Mouse (Mus musculus) heart, adult 2 months (tissue): Measurements from ENCODE around the gene Spi1.
A peak's percentile ranks its signal among the peaks of the same experiment; 100 is the strongest.

Experiments used
- CTCF ChIP-seq: fragments of 200-600 bp; IDR thresholded peaks from 2 replicates; pipeline ENCODE4 v1.8.1; 2022; ENCODE audit warnings: antibody characterized with exemption, mild to moderate bottlenecking, moderate library complexity
- EP300 ChIP-seq: fragments of 200-500 bp; IDR thresholded peaks from 2 replicates; pipeline ENCODE4 v1.6.1; 2011; ENCODE audit warnings: low read depth, low read length, control low read depth; ENCODE audit not compliant: insufficient read depth

GRCm38 (mm10) chr2:91066455-91066854, 15.7 kb upstream of the Spi1 start:
- TF ChIP-seq EP300 (0 out of 2 replicates have a peak, but pooled peaks have one; percentile 27), CTCF (no peak)
